Mouse (Mus musculus): ENCODE results near the gene Rtkn2.

Gene Rtkn2

GRCm38 (mm10) chr10:67979401-67980157 is at the start of gene Rtkn2:
Rtkn2 (plus strand) TSS chr10:67979570.
- DNase-seq (ENCODE audit: low spot score in 2 of 2), result peak; percentile 81 to 83

GRCm38 (mm10) chr10:67931328-67931727 is 48.0 kb upstream of the Rtkn2 start:
- no peak for DNase-seq (ENCODE audit: low spot score in 2 of 2)

GRCm38 (mm10) chr10:67932780-67933179 is 46.6 kb upstream of the Rtkn2 start:
- DNase-seq (ENCODE audit: low spot score in 2 of 2), result no peak

GRCm38 (mm10) chr10:67936944-67937343 is 42.4 kb upstream of the Rtkn2 start:
- no peak for DNase-seq (ENCODE audit: low spot score in 2 of 2)

GRCm38 (mm10) chr10:67937775-67938174 is 41.6 kb upstream of the Rtkn2 start:
- DNase-seq (ENCODE audit: low spot score in 2 of 2), result no peak

GRCm38 (mm10) chr10:67939546-67939945 is 39.8 kb upstream of the Rtkn2 start:
- no peak for DNase-seq (ENCODE audit: low spot score in 2 of 2)

GRCm38 (mm10) chr10:67943513-67943912 is 35.9 kb upstream of the Rtkn2 start:
- DNase-seq (ENCODE audit: low spot score in 2 of 2), result no peak

GRCm38 (mm10) chr10:67950059-67950748 is 29.2 kb upstream of the Rtkn2 start:
- DNase-seq (ENCODE audit: low spot score in 2 of 2), result no peak

GRCm38 (mm10) chr10:67951690-67952089 is 27.7 kb upstream of the Rtkn2 start:
- no peak for DNase-seq (ENCODE audit: low spot score in 2 of 2)

- DNase-seq (ENCODE audit: low spot score in 2 of 2), result no peak
Measured at GRCm38 (mm10) chr10:67955982-67956381, 23.4 kb upstream of the Rtkn2 start.

GRCm38 (mm10) chr10:67959982-67960381 is 19.4 kb upstream of the Rtkn2 start:
- no peak for DNase-seq (ENCODE audit: low spot score in 2 of 2)

- DNase-seq (ENCODE audit: low spot score in 2 of 2), result no peak
Measured at GRCm38 (mm10) chr10:67962496-67962895, 16.9 kb upstream of the Rtkn2 start.

- no peak for DNase-seq (ENCODE audit: low spot score in 2 of 2)
Measured at GRCm38 (mm10) chr10:67964060-67964459, 15.3 kb upstream of the Rtkn2 start.

- DNase-seq (ENCODE audit: low spot score in 2 of 2), result no peak
Measured at GRCm38 (mm10) chr10:67965251-67965986, 14.0 kb upstream of the Rtkn2 start.

GRCm38 (mm10) chr10:67966102-67966501 is 13.3 kb upstream of the Rtkn2 start:
- DNase-seq (ENCODE audit: low spot score in 2 of 2), result no peak

GRCm38 (mm10) chr10:67966983-67967382 is 12.4 kb upstream of the Rtkn2 start:
- DNase-seq (ENCODE audit: low spot score in 2 of 2), result no peak

GRCm38 (mm10) chr10:67971166-67971796 is 8.1 kb upstream of the Rtkn2 start:
- no peak for DNase-seq (ENCODE audit: low spot score in 2 of 2)

- DNase-seq (ENCODE audit: low spot score in 2 of 2), result no peak
Measured at GRCm38 (mm10) chr10:67977271-67977670, 2.1 kb upstream of the Rtkn2 start.

GRCm38 (mm10) chr10:67983776-67984175 is 4.4 kb downstream of the Rtkn2 start:
- no peak for DNase-seq (ENCODE audit: low spot score in 2 of 2)

- DNase-seq (ENCODE audit: low spot score in 2 of 2), result peak in 1 of 2 experiments; percentile 19
Measured at GRCm38 (mm10) chr10:67984271-67984943, 5.0 kb downstream of the Rtkn2 start.

GRCm38 (mm10) chr10:67985100-67985499 is 5.7 kb downstream of the Rtkn2 start:
- no peak for DNase-seq (ENCODE audit: low spot score in 2 of 2)
